Mouse (Mus musculus) cerebellum, adult 11 months (tissue): Measurements from ENCODE around the gene Olfr12.

ENCODE experiments used
- DNase-seq: peaks from one replicate; pipeline ENCODE4 v3.0.0; 2022

Gene Olfr12

DNA sequence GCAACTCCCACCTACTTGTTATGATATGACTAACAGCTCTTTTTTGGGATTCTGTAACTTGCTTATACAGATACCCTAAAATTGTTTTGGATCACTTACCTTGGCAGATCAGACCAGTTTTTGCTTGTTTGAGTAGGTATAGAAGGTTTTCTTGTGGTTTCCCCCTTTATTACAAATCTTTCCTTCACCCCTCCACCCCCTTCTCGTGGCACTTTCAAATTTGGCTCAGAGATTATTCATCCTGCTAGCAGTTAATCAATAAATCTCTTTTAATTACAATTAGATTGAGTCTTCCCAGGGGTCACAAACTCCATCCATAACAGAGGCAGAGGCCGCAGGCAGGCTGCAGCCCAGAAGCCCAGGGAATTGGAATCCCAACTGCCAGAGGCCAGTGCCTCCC, at the start of gene Olfr12:
Olfr12 (plus strand) TSS at position 301 of the 400 bp plus-strand sequence.
- DNase-seq = no peak

- DNase-seq = no peak
Observed at GRCm38 (mm10) chr1:92571022-92571421, 46.6 kb upstream of the Olfr12 start, which contains the start of gene Olfr1413. Gene Olfr1413 (plus strand): TSS chr1:92571322.

DNA sequence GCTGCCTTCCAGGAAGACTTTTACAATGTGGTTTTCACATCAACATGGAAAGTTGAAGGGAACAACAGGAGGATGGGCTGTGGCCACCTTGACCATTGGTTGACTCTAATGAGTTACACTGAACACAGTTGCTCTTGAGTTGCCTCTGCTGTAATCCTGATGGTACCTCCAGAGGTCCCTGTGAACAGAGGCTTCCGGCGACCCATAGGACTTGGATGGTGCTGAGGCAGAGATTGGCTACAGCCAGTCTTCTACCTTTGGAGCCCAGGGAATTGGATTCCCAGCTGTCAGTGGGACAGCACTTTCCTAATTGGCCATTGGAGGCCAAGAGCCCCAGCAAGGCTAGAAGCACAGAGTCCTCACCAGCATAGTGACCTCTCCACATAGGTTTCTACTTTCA, 32.1 kb upstream of the Olfr12 start, which contains the start of gene Olfr1412:
Olfr1412 (plus strand) TSS at position 301 of the 400 bp plus-strand sequence.
- no peak for DNase-seq

DNA sequence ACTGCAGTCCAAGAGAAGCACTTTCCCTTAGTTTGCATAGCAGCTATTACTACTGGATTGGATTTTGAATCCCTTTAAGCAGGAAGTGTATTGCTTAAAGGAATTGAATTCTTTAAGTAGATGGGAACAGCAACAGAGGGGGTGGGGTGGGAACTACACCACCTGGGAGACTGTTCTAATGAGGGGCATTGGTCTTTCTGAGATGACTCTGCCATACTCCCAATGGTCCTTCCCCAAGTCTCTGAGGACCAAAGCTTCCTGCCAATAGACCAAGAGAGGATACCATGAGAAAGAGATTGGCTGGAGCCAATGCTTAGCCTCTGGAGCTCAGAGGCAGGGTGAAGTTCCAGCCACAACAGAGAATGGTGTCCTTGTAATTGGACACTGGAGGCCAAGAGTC, 23.5 kb upstream of the Olfr12 start, which contains the start of gene Olfr1411:
Olfr1411 (plus strand) TSS at position 301 of the 400 bp plus-strand sequence.
- DNase-seq = no peak

- no peak for DNase-seq
Observed at GRCm38 (mm10) chr1:92596019-92596418, 21.6 kb upstream of the Olfr12 start.

DNA sequence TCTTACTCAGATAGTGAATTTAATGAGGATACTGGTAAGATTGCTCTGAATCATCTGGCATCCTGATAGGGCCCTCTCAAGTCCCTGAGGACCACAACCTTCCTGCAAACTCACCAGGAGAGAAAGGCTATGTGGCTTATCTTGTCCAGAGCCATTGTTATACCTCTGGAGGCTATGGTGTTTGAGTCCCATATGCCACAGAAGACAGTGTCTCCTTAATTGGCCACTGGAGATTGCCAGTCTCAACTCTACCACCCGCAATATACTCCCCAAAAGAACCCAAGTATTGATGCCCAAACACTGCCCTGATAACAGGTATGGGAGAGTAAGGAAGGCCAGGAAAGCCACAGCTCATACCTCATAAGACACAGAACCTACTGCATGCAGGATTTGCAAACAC, 12.1 kb upstream of the Olfr12 start, which contains the start of gene Olfr1410:
Olfr1410 (plus strand) TSS at position 301 of the 400 bp plus-strand sequence.
- DNase-seq = no peak

GRCm38 (mm10) chr1:92607711-92608110, 9.9 kb upstream of the Olfr12 start:
- DNase-seq = no peak

GRCm38 (mm10) chr1:92611008-92611407, 6.6 kb upstream of the Olfr12 start:
- DNase-seq = peak; percentile 45

DNA sequence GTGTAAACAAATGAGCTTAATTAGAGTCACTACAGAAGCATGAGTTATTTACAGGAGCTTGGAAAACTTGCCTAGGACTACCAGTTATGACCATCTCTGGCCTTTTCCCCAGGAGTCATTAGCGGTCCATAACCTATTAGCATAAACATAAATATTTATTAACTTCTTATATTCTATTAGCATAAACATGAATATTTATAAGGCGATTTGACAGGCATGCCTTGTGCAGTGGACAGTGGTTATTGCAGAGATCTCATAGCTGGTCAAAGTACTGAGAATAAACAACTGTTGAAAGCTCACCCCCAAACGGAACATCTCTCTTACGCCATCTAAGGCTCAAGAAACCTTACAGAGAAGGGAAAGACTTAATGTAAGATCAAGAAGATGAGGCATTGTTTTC, 4.4 kb upstream of the Olfr12 start:
- no peak for DNase-seq

- no peak for DNase-seq
Observed at GRCm38 (mm10) chr1:92614516-92614915, 3.1 kb upstream of the Olfr12 start.

- no peak for DNase-seq
Observed at GRCm38 (mm10) chr1:92616046-92616445, 1.5 kb upstream of the Olfr12 start.

DNA sequence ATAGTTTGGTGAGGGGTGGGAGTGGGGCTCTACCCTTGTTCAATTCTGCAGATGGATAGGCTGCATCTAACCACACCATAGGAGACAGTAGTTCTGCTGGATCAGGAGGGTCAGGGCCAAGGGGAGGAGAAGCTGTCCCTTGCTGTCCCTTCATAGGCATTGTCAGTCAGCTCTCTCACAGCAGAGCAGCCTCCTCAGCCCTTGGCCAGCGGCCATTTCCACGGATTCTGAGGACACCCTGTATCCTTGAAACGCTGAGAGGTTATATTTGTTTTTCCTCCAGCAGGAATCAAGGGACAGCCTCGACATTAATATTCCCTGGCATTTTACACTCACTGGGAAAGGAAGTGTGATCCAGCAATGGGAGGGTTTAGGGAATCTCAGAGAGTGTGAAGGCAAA, 772 bp downstream of the Olfr12 start:
- no peak for DNase-seq

DNA sequence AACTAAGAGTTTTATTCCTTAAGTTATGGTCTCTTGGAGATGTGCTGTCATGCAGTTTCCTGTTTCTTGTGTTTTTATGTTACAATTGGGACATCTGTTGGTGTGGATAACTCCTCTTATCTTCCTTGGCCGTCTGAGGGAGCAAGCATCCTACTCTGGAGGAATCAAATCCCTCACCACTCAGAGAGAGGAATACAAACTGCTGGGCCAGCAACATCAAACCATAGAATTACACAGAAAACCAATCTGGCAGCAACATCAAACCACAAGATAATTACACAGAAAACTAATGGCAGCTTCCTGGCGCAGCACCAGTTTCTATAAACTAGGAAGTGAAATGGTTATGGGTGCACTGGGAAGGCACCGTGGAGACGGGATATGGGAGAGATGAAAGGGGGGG, 10.6 kb downstream of the Olfr12 start:
- DNase-seq = no peak

DNA sequence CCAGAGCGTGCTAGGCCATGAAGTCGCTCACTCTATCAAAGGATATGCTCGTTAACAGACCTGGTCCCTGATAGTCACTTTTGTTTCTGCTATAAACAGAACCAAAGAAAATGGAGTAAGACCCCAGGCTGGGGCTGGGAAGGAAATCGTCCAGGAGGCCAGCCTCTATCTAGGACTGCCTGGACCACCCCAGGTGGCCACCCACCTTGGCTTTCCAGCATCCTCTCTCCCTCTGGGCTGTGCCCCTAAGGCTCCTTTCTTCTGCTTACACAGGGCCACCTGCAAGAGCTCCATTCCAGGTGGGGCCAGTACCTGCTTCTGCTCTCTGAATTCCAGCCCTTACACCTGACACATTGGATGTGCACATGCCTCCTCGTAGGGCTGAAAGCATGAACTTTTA, 14.6 kb downstream of the Olfr12 start:
- no peak for DNase-seq

DNA sequence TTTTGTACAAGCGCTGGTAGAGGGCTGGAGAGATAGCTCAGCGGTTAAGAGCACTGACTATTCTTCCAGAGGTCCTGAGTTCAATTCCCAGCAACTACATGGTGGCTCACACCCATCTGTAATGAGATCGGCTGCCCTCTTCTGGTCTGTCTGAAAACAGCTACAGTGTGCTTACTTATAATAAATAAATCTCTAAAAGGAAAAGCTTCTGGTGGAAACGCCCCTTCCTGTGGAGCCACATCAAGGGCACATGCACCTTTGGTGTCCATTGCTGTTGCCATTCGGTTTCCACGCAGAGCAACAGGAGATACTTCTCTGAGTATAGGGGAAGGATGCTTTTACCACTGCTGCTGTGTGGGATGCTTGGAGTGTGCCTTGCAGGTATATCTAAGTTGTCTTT, 15.4 kb downstream of the Olfr12 start:
- DNase-seq = no peak

DNA sequence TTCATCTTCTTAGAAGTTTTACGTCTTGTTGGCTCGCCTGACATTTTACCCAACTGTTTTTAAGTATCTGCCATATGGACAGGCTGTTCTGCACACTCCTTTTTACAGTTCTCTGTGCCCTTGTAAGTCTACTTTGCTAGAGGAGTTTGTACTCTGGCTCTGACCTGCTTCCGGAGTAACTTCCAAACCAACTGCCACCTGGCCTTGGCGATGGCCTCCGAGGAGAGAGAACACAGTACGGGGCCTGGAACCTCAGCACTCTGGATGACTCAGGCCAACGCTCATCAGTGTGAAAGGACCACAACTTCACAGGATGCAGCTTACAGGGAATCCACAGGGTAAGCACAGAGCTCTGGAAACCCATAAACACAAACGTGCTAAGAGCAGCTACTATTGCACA, 16.1 kb downstream of the Olfr12 start:
- DNase-seq = no peak

DNA sequence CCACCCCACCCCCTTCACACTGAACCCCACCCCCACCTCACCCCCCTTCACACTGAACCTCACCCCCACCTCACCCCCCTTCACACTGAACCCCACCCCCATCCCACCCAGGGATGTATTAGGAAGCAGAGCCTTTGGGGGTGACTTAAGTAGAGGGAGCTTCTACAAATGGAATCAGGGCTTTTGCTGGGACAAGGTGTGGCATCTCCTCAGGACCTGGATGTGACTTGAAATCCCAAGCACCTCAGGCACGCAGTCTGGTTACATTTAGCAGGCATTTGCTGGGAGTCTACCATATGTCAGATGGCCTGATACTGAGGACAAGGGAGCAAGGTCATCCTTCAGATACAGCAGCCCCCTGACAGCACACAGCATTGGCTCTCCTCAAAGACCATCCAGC, 17.0 kb downstream of the Olfr12 start:
- DNase-seq = no peak

- DNase-seq = no peak
Observed at GRCm38 (mm10) chr1:92634976-92635599, 17.5 kb downstream of the Olfr12 start.

GRCm38 (mm10) chr1:92636015-92636414, 18.4 kb downstream of the Olfr12 start:
- DNase-seq = no peak

DNA sequence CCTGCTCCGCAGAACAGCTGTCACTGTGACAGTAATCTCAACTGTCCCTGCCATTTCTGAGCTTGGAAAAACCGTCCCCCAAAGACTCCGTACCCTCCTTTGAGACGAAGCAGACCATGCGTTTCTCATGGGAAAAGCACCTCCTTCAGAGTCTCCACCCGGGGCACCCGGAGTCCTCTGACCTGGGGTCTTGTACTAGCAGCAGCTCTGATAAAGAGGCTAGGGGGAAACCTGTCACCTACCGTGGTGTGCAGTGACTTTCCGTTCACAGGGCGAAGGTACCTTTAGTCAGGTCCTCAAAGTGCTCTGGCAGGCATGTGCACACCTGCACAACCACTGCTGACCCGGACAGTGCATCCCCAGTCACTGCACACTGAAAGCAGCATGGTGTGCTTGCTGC, 19.1 kb downstream of the Olfr12 start:
- DNase-seq = no peak

DNA sequence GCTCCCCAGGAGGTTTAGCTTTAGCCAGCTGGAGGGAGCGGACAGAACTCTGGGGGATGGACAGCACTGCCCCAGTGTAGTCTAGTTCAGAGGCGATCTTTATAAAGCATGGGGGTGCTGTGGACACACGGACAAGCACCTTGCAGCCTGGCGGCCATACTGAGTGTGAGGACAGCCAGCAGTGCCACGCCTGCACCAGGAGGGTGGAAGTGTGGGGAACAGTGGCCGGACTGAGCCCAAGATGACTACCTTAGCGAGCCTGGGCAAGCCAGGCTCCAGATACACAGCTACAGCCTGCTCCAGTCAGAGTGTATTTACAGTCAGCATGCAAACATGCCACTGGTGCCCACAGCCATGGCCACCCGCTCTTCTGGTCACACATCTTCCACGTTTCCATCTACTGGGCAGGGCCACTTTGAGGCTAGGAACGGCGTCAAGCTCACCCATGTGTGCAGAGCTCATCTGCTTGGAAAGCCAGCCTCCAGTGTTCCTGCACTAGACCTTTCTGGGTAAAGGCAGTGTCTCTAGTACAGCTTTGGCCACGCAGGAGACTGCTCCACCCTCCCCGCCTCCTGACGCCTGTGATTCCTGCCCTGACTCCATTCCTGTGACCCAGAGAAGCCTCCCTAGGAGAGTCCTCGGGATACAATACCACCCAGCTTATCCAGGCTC, 20.0 kb downstream of the Olfr12 start:
- no peak for DNase-seq

- no peak for DNase-seq
Observed at GRCm38 (mm10) chr1:92638181-92638580, 20.6 kb downstream of the Olfr12 start.

GRCm38 (mm10) chr1:92638736-92639135, 21.1 kb downstream of the Olfr12 start:
- no peak for DNase-seq

DNA sequence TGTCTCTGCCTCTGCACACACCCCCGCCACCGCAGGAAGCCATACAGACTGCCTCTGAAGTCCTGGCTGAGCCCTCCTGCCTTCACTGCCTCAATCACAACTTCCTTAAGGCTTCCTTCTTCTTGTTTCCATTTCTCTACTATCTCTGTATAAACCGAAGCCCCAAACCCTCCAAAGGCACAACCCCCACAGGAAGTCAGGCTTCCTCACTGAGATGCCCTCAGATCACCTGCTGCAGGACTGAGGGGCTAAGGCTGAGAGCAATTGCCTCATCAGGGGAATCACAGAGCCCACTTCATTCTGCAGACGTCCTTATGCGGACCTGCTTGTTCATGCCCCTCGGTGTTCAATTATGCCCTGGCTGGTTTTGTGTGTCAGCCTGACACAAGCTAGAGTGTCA, 22.8 kb downstream of the Olfr12 start:
- no peak for DNase-seq
